Mouse (Mus musculus) testis, adult 2 months (tissue): ENCODE measurements around the gene Kcnip4.

Experiments used
- CTCF ChIP-seq: fragments of 200-500 bp; IDR thresholded peaks from 2 replicates; pipeline ENCODE4 v1.5.1; 2012; ENCODE audit warnings: low read depth, mild to moderate bottlenecking, inconsistent platforms, low read length, moderate library complexity; ENCODE audit not compliant: control insufficient read depth, insufficient read depth, insufficient replicate concordance
- POLR2A ChIP-seq: fragments of 200-500 bp; IDR thresholded peaks from 2 replicates; pipeline ENCODE4 v1.6.1; 2012; ENCODE audit warnings: low read depth, mild to moderate bottlenecking, inconsistent platforms, low read length, moderate library complexity; ENCODE audit not compliant: control insufficient read depth

- TF ChIP-seq CTCF, result no peak
- no peak for TF ChIP-seq POLR2A
Observed at GRCm38 (mm10) chr5:48483112-48483511, 1041.6 kb downstream of the Kcnip4 start.
